Mouse (Mus musculus) forebrain, embryonic 15.5 days (tissue): ENCODE measurements at regions not wholly inside any gene's neighbourhood (a gene's known extent, or its start where the extent isn't known, plus 50 kb on each side); places are given as distances from the start of the nearest gene placed in this dataset.
A peak's percentile ranks its signal among the peaks of the same experiment; 100 is the strongest.
"Not testable (repeated sequence)": the region's sequence is repeated elsewhere in the genome, so short reads cannot be mapped to it uniquely, and the experiment has no call there.

Source experiments
- ATAC-seq: fragments of 200-750 bp; cut with Nextera tagmentation; replicated peaks from 2 replicates; pipeline ENCODE4 v1.8.0; 2017; ENCODE audit warnings: mild to moderate bottlenecking, moderate TSS enrichment, moderate library complexity
- H3K27ac ChIP-seq: fragments of 300-500 bp; sonication (generic); replicated peaks from 2 replicates; pipeline ENCODE4 v1.5.1; 2015; ENCODE audit warnings: mild to moderate bottlenecking, inconsistent platforms
- H3K27me3 ChIP-seq: fragments of 300-500 bp; sonication (generic); 2 replicates; pipeline ENCODE4 v1.6.1; 2015; ENCODE audit warnings: inconsistent platforms
- H3K36me3 ChIP-seq: fragments of 300-500 bp; sonication (generic); 2 replicates; pipeline ENCODE4 v1.6.1; 2015; ENCODE audit warnings: mild to moderate bottlenecking, inconsistent platforms
- H3K4me1 ChIP-seq: fragments of 300-500 bp; sonication (generic); 2 replicates; pipeline ENCODE4 v1.6.1; 2015; ENCODE audit warnings: inconsistent platforms
- H3K4me2 ChIP-seq: fragments of 300-500 bp; sonication (generic); replicated peaks from 2 replicates; pipeline ENCODE4 v1.6.1; 2015; ENCODE audit warnings: mild to moderate bottlenecking, inconsistent platforms
- H3K4me3 ChIP-seq: fragments of 300-500 bp; sonication (generic); 2 replicates; pipeline ENCODE4 v1.5.1; 2015; ENCODE audit warnings: mild to moderate bottlenecking, inconsistent platforms
- H3K9ac ChIP-seq: fragments of 300-500 bp; sonication (generic); replicated peaks from 2 replicates; pipeline ENCODE4 v1.6.1; 2015; ENCODE audit warnings: mild to moderate bottlenecking, inconsistent platforms
- H3K9me3 ChIP-seq: fragments of 300-500 bp; sonication (generic); 2 replicates; pipeline ENCODE4 v1.6.1; 2016; ENCODE audit warnings: inconsistent platforms
- WGBS: fragments of 180-500 bp; shearing (Covaris S2); methylation state at CpG from one replicate; pipeline ENCODE4 v1.1.7; 2015; ENCODE audit warnings: mixed read lengths; 5-methylcytosine and 5-hydroxymethylcytosine counted together

DNA sequence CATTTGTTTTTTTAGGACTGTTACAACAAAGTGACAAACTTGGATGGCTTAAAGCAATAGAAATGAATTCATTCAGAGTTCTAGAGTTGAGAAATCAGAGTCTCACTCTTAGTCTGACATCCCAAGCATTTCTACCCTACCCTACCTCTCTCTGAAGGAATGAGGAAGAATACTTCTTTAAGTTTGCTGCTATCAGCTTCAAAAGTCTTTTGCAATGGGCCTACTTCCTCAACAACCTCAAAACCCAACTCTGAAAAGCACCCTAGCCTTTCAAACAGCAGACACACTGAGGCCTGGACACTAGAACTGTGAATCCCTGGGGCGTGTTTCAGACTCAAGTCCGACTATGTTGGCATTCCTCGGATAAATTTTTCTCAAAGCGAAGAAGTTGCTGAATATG, 77.0 kb upstream of the Emcn start:
- no peak overlapping the region for H3K4me2 ChIP-seq
- no peak for ATAC-seq
- no peaks in the 10 kb centered on the region for H3K4me1 ChIP-seq
- WGBS: 96% methylated on average over 4 of the region's 4 CpGs
- H3K9me3 ChIP-seq: no peaks in the 10 kb centered on the region
- H3K27me3 ChIP-seq: no peaks in the 10 kb centered on the region
- no peaks in the 10 kb centered on the region for H3K36me3 ChIP-seq
- no peak overlapping the region for H3K27ac ChIP-seq
- no peak overlapping the region for H3K4me3 ChIP-seq
- no peak overlapping the region for H3K9ac ChIP-seq

DNA sequence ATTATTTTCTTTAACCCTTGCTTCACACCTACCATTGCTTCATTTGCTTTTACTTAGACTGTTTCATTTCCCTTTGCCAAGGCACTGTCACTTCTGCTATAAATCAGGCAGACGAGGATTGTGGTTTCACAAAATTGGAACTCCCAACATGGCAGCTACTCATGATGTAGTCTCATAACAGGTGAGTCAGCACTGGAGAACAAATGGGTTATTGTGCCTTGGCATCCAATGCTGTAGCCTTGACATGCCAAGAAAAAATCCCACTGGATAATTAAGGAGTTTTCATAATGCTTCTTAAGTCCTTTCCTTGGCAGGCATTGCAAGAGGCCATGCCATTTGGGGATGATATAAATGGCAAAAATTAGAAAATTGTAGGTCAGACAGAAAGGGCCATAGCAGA, 73.1 kb upstream of the Emcn start:
- Histone ChIP-seq H3K9me3 (no peaks in the 10 kb centered on the region), H3K4me1 (no peaks in the 10 kb centered on the region), H3K27me3 (no peaks in the 10 kb centered on the region), H3K4me3 (no peak overlapping the region), H3K27ac (no peak overlapping the region), H3K36me3 (no peaks in the 10 kb centered on the region), H3K9ac (no peak overlapping the region), H3K4me2 (no peak overlapping the region)
- WGBS: 56% methylated on average over 1 of the region's 1 CpGs
- ATAC-seq: no peak

DNA sequence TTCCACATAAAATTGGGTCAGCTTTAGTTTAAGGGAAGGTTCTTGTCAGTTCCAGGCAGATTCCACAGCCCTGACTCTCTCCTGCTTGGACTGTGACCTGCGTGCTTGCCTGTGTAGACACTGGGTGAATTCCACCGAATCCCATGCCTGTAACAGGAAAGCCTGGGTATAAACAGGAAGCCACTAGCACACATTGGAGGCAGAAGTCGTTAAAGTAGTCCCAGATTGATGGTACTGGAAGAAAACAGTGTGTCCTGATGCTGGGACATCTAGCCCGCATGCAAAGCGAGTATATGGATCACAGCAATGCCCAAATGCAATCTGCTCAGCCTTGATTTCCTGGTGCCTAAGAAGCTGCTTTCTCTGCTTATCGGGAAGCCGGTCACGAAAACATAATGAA, 65.4 kb upstream of the Emcn start:
- no peak overlapping the region for H3K4me2 ChIP-seq
- H3K9ac ChIP-seq: no peak overlapping the region
- H3K36me3 ChIP-seq: no peaks in the 10 kb centered on the region
- H3K4me1 ChIP-seq: peaks cover 7% of the 10 kb centered on the region
- ATAC-seq: no peak
- 84% methylated on average over 8 of the region's 8 CpGs for WGBS
- H3K4me3 ChIP-seq: no peak overlapping the region
- no peak overlapping the region for H3K27ac ChIP-seq
- H3K9me3 ChIP-seq: no peaks in the 10 kb centered on the region
- no peaks in the 10 kb centered on the region for H3K27me3 ChIP-seq

DNA sequence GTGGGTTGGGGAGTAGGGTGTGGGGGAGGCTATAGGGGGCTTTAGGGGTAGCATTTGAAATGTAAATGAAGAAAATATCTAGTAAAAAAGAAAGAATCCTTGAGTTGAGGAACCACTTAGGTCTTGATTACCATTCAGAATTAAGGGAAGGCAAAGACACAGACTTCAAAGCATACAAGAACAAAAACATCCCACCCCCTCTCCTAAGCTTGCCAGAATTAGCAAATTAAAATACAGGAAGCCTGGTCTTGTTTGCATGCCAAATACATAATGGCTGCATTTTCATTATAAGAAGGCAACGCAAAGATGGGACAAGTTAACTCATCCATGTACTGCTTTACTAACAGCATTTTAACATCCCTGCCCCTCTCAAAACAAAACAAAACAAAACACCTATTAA, 61.6 kb upstream of the Emcn start:
- H3K27me3 ChIP-seq: no peaks in the 10 kb centered on the region
- H3K4me1 ChIP-seq: peaks cover 7% of the 10 kb centered on the region
- H3K36me3 ChIP-seq: no peaks in the 10 kb centered on the region
- H3K27ac ChIP-seq: peak overlapping the region; percentile 37; the same call in 1 of the 2 replicates
- peak; percentile 73 for ATAC-seq
- H3K9me3 ChIP-seq: no peaks in the 10 kb centered on the region
- no peak overlapping the region for H3K9ac ChIP-seq
- no peak overlapping the region for H3K4me2 ChIP-seq
- no peak overlapping the region for H3K4me3 ChIP-seq
- 21% methylated on average over 1 of the region's 1 CpGs for WGBS

DNA sequence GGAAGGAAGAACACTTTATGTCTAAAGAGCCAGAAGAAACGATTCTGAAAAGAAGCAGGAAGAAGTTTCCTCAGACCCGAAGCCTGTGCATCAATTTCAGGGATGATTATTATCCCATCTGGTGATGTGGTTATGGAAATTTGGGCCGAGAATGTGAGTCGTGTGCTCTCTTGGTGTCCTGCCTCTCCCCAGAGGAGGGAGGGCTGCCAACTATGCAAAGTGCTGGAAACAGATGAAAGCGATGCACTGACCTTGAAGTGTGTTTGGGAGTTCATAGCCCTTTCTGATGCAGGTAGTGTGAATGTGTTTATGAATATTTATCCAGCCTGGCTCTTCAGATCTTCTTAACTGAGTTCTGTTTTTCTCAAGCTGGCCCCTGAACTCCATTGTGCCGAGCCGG, 59.8 kb upstream of the Emcn start:
- Histone ChIP-seq H3K4me1 (peaks cover 7% of the 10 kb centered on the region), H3K36me3 (no peaks in the 10 kb centered on the region), H3K9me3 (no peaks in the 10 kb centered on the region), H3K9ac (no peak overlapping the region), H3K4me3 (no peak overlapping the region), H3K27me3 (no peaks in the 10 kb centered on the region), H3K4me2 (no peak overlapping the region), H3K27ac (no peak overlapping the region)
- WGBS: 63% methylated on average over 7 of the region's 7 CpGs
- no peak for ATAC-seq

DNA sequence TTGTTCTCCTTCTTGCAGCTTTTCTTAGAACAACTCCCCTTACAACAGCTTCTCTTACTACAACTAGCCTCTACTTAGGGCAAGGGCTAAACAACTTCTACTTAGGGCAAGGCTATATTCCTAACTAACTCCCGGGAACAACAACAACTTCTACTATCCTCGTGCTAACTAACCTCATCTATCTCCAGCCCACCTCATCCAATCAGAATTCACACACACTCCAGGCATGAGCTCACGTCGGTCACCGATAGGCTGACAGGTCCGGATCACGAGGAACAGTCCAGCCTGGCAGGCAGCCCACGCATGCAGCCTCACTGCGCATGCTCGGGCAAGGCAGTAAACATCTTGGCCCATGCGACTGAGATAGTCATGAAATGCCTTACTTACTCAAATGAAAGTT, 53.3 kb upstream of the Emcn start:
- not testable (repeated sequence) for H3K4me2 ChIP-seq, H3K36me3 ChIP-seq, H3K27ac ChIP-seq, ATAC-seq, H3K4me3 ChIP-seq, H3K4me1 ChIP-seq, H3K9me3 ChIP-seq, H3K27me3 ChIP-seq, H3K9ac ChIP-seq
- WGBS: 91% methylated on average over 11 of the region's 11 CpGs

DNA sequence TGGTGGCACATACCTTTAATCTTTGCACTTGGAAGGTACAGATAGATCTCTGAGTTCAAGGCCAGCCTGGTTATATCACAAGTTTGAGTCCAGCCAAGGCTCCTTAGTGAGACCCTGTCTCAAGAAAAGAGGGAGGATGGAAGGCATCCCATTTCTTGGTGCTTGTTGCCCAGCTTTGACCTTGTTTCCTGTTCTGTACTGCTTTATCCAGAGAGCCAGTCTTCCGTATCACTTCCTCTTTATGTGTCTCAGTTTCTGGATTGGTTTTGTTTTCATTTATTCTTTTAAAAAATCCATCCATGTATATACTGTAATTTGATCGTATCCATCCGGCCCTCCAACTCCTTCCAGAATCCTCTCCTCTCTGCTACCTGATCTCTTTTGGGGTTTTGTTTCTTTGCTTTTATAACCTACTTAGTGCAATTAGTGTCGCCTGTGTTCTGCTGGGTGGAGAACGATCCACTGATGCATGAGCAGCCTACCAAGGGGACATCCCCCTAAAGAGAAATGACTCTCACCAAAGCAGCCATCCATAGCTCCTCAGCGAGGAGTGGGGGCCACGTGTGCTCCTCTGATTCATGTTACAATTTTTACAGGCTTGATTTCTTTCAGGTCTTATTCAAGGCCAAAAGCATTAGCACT, 52.4 kb upstream of the Emcn start:
- WGBS: 82% methylated on average over 7 of the region's 7 CpGs
- H3K36me3 ChIP-seq: no peaks in the 10 kb centered on the region
- no peak overlapping the region for H3K4me3 ChIP-seq
- no peaks in the 10 kb centered on the region for H3K27me3 ChIP-seq
- H3K9ac ChIP-seq: no peak overlapping the region
- H3K4me2 ChIP-seq: no peak overlapping the region
- ATAC-seq: no peak
- no peaks in the 10 kb centered on the region for H3K9me3 ChIP-seq
- H3K4me1 ChIP-seq: peaks cover 2% of the 10 kb centered on the region; the same call in 1 of the 2 replicates
- H3K27ac ChIP-seq: no peak overlapping the region

DNA sequence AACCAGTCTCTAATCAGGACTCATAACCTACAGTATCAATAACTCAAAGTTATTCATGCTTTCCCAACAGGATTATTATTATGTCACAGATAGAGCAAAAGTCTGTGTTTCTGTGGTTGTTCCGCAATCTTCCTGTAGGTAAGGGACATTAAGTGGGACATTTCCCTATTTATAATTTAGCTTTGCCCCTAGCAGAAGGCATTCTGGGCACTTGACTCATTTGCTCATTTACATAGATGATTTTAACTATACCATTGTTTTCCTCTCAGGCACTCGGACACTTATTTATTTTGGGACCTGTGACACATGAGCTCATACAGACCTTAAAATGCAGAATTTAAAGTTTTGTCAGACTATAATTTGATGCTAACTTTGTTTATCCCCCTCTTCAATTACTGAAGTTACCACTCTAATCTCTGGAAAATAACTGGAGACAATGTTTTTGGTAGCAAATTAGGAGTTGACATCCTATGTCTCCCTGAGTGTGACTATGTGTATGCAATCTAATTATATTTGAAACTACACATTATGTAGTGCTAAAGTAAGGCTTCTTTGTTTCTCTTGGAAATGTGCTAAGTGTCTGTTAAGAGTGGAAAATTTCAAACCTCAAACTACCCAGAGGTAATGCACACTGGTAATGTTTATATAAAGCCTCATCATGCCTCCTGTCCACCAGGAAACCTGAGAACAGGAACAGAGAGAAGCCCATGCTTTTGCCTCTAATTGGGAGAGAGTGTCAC, 51.8 kb upstream of the Emcn start:
- WGBS: 71% methylated on average over 2 of the region's 2 CpGs
- Histone ChIP-seq H3K9me3 (no peaks in the 10 kb centered on the region), H3K27me3 (no peaks in the 10 kb centered on the region)

DNA sequence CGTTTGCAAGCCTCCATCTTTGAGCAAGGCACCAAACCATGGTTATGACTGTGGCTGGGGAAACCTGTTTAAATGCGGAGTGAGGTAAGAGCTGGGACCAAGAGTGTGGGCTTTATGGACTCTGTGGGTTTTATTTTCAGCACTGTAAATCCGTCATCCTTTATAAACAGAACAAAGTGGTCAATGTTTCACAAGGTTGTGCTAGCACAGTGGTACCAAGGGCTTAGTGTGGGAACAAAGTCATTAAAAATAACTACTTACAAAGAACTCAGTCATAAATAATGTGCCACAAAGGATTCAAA, 51.2 kb upstream of the Emcn start:
- Histone ChIP-seq H3K4me2 (no peak overlapping the region), H3K27ac (no peak overlapping the region), H3K36me3 (no peaks in the 10 kb centered on the region), H3K27me3 (no peaks in the 10 kb centered on the region), H3K9me3 (no peaks in the 10 kb centered on the region), H3K9ac (no peak overlapping the region), H3K4me1 (peaks cover 3% of the 10 kb centered on the region; the same call in 1 of the 2 replicates), H3K4me3 (no peak overlapping the region)
- no peak for ATAC-seq
- WGBS: 51% methylated on average over 3 of the region's 3 CpGs

More for the DNA sequence above, 51.8 kb upstream of the Emcn start:
- ATAC-seq: no peak
- Histone ChIP-seq H3K4me3 (no peak overlapping the region), H3K36me3 (no peaks in the 10 kb centered on the region), H3K4me1 (peaks cover 3% of the 10 kb centered on the region; the same call in 1 of the 2 replicates), H3K4me2 (no peak overlapping the region), H3K27ac (no peak overlapping the region), H3K9ac (no peak overlapping the region)
